Mouse (Mus musculus) lung, postnatal 0 days (tissue): ENCODE results near the gene Zswim7.

Source experiments
- CTCF ChIP-seq: IDR thresholded peaks from 2 replicates; pipeline ENCODE4 v1.5.1; 2016; ENCODE audit warnings: antibody characterized with exemption, mild to moderate bottlenecking
- EP300 ChIP-seq: IDR thresholded peaks from 2 replicates; pipeline ENCODE4 v1.6.1; 2016; ENCODE audit warnings: antibody characterized with exemption, mild to moderate bottlenecking, control low read depth

GRCm38 (mm10) chr11:62253380-62253779 is 27.8 kb downstream of the Zswim7 start:
- TF ChIP-seq CTCF (no peak), EP300 (no peak)
